ENCODE assay signal across 34 mouse cellular contexts in genomic region chr3:116776961-116777360, GRCm38 (mm10).
"Had no signal": no experiment of that assay in that cellular context is flagged by ENCODE, and none has a peak within 500 bp of the region (broad histone marks: within the 10 kb centered on the region; RNA-seq: fewer than 3 reads in every experiment).

No protein-coding gene starts in this region.

- ATAC-seq: hindbrain, embryonic 16.5 days; hindbrain, postnatal 0 days; inflammation-experienced regulatory T-cells, adult 6 months; intestine, embryonic 15.5 days; intestine, embryonic 16.5 days; intestine, postnatal 0 days had no signal

- H3K27me3 ChIP-seq: heart, embryonic 12.5 days; heart, embryonic 13.5 days; heart, embryonic 15.5 days; hindbrain, embryonic 12.5 days; hindbrain, embryonic 13.5 days; hindbrain, embryonic 15.5 days; intestine, embryonic 15.5 days; kidney, embryonic 15.5 days had no signal

- H3K9ac ChIP-seq: heart, embryonic 12.5 days; heart, embryonic 13.5 days; heart, embryonic 15.5 days; hindbrain, embryonic 12.5 days; hindbrain, embryonic 13.5 days; hindbrain, embryonic 14.5 days; hindbrain, embryonic 15.5 days; intestine, embryonic 15.5 days; kidney, embryonic 15.5 days had no signal

- H3K27ac ChIP-seq: heart, embryonic 13.5 days; heart, embryonic 15.5 days; hindbrain, embryonic 10.5 days; hindbrain, embryonic 12.5 days; hindbrain, embryonic 13.5 days; hindbrain, embryonic 14.5 days; hindbrain, embryonic 15.5 days; hindbrain, postnatal 0 days; intestine, embryonic 15.5 days; kidney, embryonic 15.5 days; kidney, postnatal 0 days; layer of hippocampus, adult 2 months; left cerebral cortex, adult 2 months had no signal

- DNase-seq: heart, postnatal 10 days; heart, postnatal 14 days; heart, postnatal 36 days; heart, postnatal 4 days; kidney, adult 11 months; kidney, adult 18-20 months; kidney, adult 2 months; kidney, adult 8-10 months; kidney, adult 9 months; kidney, postnatal 10 days; kidney, postnatal 14 days; kidney, postnatal 25 days; kidney, postnatal 36 days; kidney, postnatal 4 days; layer of hippocampus, adult 9-11 months; layer of hippocampus, postnatal 36 days had no signal

- H3K9me3 ChIP-seq: heart, embryonic 12.5 days; heart, embryonic 13.5 days; heart, embryonic 15.5 days; hindbrain, embryonic 10.5 days; hindbrain, embryonic 12.5 days; hindbrain, embryonic 13.5 days; hindbrain, embryonic 15.5 days; intestine, embryonic 15.5 days; kidney, embryonic 15.5 days had no signal

- H3K4me3 ChIP-seq: heart, embryonic 12.5 days; heart, embryonic 13.5 days; heart, embryonic 15.5 days; hindbrain, embryonic 10.5 days; hindbrain, embryonic 12.5 days; hindbrain, embryonic 13.5 days; hindbrain, embryonic 15.5 days; intestine, embryonic 15.5 days; kidney, embryonic 15.5 days; layer of hippocampus, adult 2 months; left cerebral cortex, adult 2 months had no signal

- H3K4me1 ChIP-seq: heart, embryonic 12.5 days; heart, embryonic 13.5 days; heart, embryonic 15.5 days; hindbrain, embryonic 10.5 days; hindbrain, embryonic 12.5 days; hindbrain, embryonic 13.5 days; hindbrain, embryonic 15.5 days; intestine, embryonic 15.5 days; kidney, embryonic 15.5 days had no signal
